Mouse (Mus musculus) cortical plate, adult 2 months (tissue): Measurements from ENCODE around the gene Slc7a7.

ENCODE experiments used
- CTCF ChIP-seq: fragments of 200-500 bp; IDR thresholded peaks from 2 replicates; pipeline ENCODE4 v1.5.1; 2011; ENCODE audit warnings: mild to moderate bottlenecking, control low read depth, low read length; ENCODE audit not compliant: insufficient read depth; ENCODE audit errors: extremely low read depth
- POLR2A ChIP-seq: fragments of 200-500 bp; IDR thresholded peaks from 2 replicates; pipeline ENCODE4 v1.6.1; 2011; ENCODE audit warnings: mild to moderate bottlenecking, low read length, control low read depth; ENCODE audit not compliant: insufficient read depth; ENCODE audit errors: extremely low read depth

GRCm38 (mm10) chr14:54454669-54455528 lies 37.3 kb upstream of the Slc7a7 start:
- TF ChIP-seq POLR2A (no peak), CTCF (no peak)
